Mouse (Mus musculus) kidney, adult 2 months (tissue): ENCODE data around the gene Zw10.

Source experiments
- CTCF ChIP-seq: fragments of 200-500 bp; conservative IDR thresholded peaks from 2 replicates; pipeline ENCODE4 v1.5.1; 2011; ENCODE audit warnings: low read depth, mild to moderate bottlenecking, control low read depth, low read length, moderate library complexity, mixed read lengths; ENCODE audit not compliant: insufficient read depth, insufficient read length
- POLR2A ChIP-seq: fragments of 200-500 bp; IDR thresholded peaks from one replicate; pipeline ENCODE4 v1.6.1; 2011; ENCODE audit warnings: low read depth, low read length, control low read depth

DNA sequence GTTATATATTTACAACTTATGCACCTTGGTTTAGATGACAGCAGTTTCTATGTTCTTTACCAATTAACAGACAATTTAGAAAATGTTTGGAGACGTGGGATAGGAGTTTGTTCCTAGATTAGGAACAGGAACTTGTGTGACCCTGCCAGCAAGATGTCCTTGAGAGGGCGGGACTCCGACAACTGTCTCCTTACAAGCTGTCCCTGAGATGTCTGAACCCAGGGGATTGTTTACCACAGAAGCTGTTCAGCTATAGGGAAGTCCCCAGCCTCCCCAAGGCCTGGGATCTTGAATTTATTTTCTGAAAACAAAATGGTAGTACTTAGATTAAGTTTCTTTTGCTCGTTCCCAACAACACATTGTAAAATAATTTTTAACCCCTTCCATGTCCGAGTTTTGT lies 4.5 kb upstream of the Zw10 start:
- TF ChIP-seq CTCF (no peak), POLR2A (no peak)
